In genomic region chr11:119035094-119035685, GRCm38 (mm10) we compare ENCODE assay signal across 13 mouse cellular contexts. TPM values are rescaled to one million over a fixed set of nuclear protein-coding genes. Genes with fewer than 3 reads are reported as not detected.
DNase-seq lines count a peak whose midpoint lies in the region; ATAC-seq lines count a peak whose summit lies in the region.
"Had no signal": no experiment of that assay in that cellular context is flagged by ENCODE, and none has a peak within 500 bp of the region (broad histone marks: within the 10 kb centered on the region; RNA-seq: fewer than 3 reads in every experiment).

No protein-coding gene starts in this region.

- peak overlapping the region; percentile 21; the same call in 1 of the 2 replicates for H3K4me2 ChIP-seq in neural tube, embryonic 12.5 days (replicated peaks)
- peak overlapping the region; percentile 25 for H3K4me2 ChIP-seq in neural tube, embryonic 15.5 days

- H3K9ac ChIP-seq in neural tube, embryonic 12.5 days = no peak overlapping the region
- no peak overlapping the region for H3K9ac ChIP-seq in neural tube, embryonic 15.5 days (replicated peaks)
- H3K9ac ChIP-seq: liver, postnatal 0 days had no signal

- H3K27ac ChIP-seq in neural tube, embryonic 12.5 days = no peak overlapping the region
- H3K27ac ChIP-seq in neural tube, embryonic 15.5 days (replicated peaks) = no peak overlapping the region

- DNase-seq in cerebellum, adult 9-11 months = peak; percentile 41
- DNase-seq in cerebellum, adult 9-10 months = no peak
- no peak for DNase-seq in neural tube, embryonic 10.5 days (ENCODE audit: extremely low spot score, low spot score)
- peak; percentile 56 to 68 for DNase-seq in kidney, postnatal 36 days
- no peak for DNase-seq in gastrocnemius, postnatal 10 days
- no peak for DNase-seq in urinary bladder, postnatal 10 days (ENCODE audit: low spot score)
- DNase-seq: gastrocnemius, postnatal 25 days; layer of hippocampus, adult 9-11 months; liver, postnatal 0 days had no signal

- no peak for ATAC-seq in neural tube, embryonic 12.5 days (ENCODE audit: low FRiP score, low read depth)
- ATAC-seq in neural tube, embryonic 15.5 days (ENCODE audit: low FRiP score) = no peak

- H3K4me3 ChIP-seq in neural tube, embryonic 12.5 days = peak overlapping the region; percentile 0; the same call in 1 of the 2 replicates
- H3K4me3 ChIP-seq in neural tube, embryonic 15.5 days (replicated peaks) = no peak overlapping the region

- under 1% methylated on average over 21 of the region's 21 CpGs for WGBS in neural tube, embryonic 12.5 days
- 3% methylated on average over 21 of the region's 21 CpGs for WGBS in neural tube, embryonic 15.5 days

- H3K9me3 ChIP-seq in neural tube, embryonic 12.5 days = no peaks in the 10 kb centered on the region
- no peaks in the 10 kb centered on the region for H3K9me3 ChIP-seq in neural tube, embryonic 15.5 days (replicated peaks)

- H3K36me3 ChIP-seq in neural tube, embryonic 12.5 days = peaks cover 20% of the 10 kb centered on the region
- peaks cover 13% of the 10 kb centered on the region for H3K36me3 ChIP-seq in neural tube, embryonic 15.5 days

- peaks cover 59% of the 10 kb centered on the region for H3K4me1 ChIP-seq in neural tube, embryonic 12.5 days
- peaks cover 61% of the 10 kb centered on the region for H3K4me1 ChIP-seq in neural tube, embryonic 15.5 days

- peaks cover 50% of the 10 kb centered on the region for H3K27me3 ChIP-seq in neural tube, embryonic 12.5 days (replicated peaks)
- peaks cover 62% of the 10 kb centered on the region for H3K27me3 ChIP-seq in neural tube, embryonic 15.5 days (replicated peaks)

RNA-seq across cellular contexts. Expression of gene Cbx8, which starts 5.6 kb away (rescaled TPM):
- 8.6 and 9.9 TPM in 2 replicates for polyA plus RNA-seq in neural tube, embryonic 12.5 days (2016; fragmentation: Nextera tagmentation; extraction: Ambion mirVana)
- polyA plus RNA-seq in neural tube, embryonic 15.5 days (2015; fragmentation: Nextera tagmentation; extraction: Ambion mirVana) = 7.2 and 7.3 TPM in 2 replicates
- 1 to 10 TPM; 2.3 to 4.7 TPM for total RNA-seq in gastrocnemius, postnatal 10 days (2021)

RNA-seq across cellular contexts. Expression of gene Cbx2, which starts 12.4 kb away (rescaled TPM):
- 46.6 and 47.6 TPM in 2 replicates for polyA plus RNA-seq in neural tube, embryonic 12.5 days (2016; fragmentation: Nextera tagmentation; extraction: Ambion mirVana)
- polyA plus RNA-seq in neural tube, embryonic 15.5 days (2015; fragmentation: Nextera tagmentation; extraction: Ambion mirVana) = 8.3 and 13.3 TPM in 2 replicates
- 1 to 10 TPM; 2.3 to 3.0 TPM for total RNA-seq in gastrocnemius, postnatal 10 days (2021)

RNA-seq across cellular contexts. Expression of gene Enpp7, which starts 47.2 kb away (rescaled TPM):
- polyA plus RNA-seq in neural tube, embryonic 12.5 days (2016; fragmentation: Nextera tagmentation; extraction: Ambion mirVana) = not detected in 2 replicates
- polyA plus RNA-seq in neural tube, embryonic 15.5 days (2015; fragmentation: Nextera tagmentation; extraction: Ambion mirVana) = not detected in 2 replicates
- not detected for total RNA-seq in gastrocnemius, postnatal 10 days (2021)
- total RNA-seq: common myeloid progenitor, adult 5-6 weeks; gastrocnemius, postnatal 25 days had no signal
- polyA plus RNA-seq: liver, postnatal 0 days; spleen, adult 2 months had no signal

RNA-seq across cellular contexts. Expression of gene Cbx4, which starts 50.8 kb away (rescaled TPM):
- 12.5 and 12.7 TPM in 2 replicates for polyA plus RNA-seq in neural tube, embryonic 12.5 days (2016; fragmentation: Nextera tagmentation; extraction: Ambion mirVana)
- polyA plus RNA-seq in neural tube, embryonic 15.5 days (2015; fragmentation: Nextera tagmentation; extraction: Ambion mirVana) = 20.2 and 24.2 TPM in 2 replicates
- 1 to 10 TPM; 6.2 to 9.1 TPM for total RNA-seq in gastrocnemius, postnatal 10 days (2021)

Comparison
In these comparisons a context has a peak if more than half of its experiments do, and no peak if none do; other contexts are left out.
1. DNase-seq: peak in cerebellum, adult 9-11 months (single experiment) and kidney, postnatal 36 days (2 of 2); none in cerebellum, adult 9-10 months (single experiment), neural tube, embryonic 10.5 days (single experiment), gastrocnemius, postnatal 10 days (single experiment) and urinary bladder, postnatal 10 days (single experiment).